Mouse (Mus musculus): ENCODE measurements around the gene Cops7a. TPM values are rescaled to one million over a fixed set of nuclear protein-coding genes. Genes with fewer than 3 reads are reported as not detected.

Cops7a gene
- polyA plus RNA-seq, 1 experiment from 2014 or later, result 178 TPM

GRCm38 (mm10) chr6:124995246-124995645 is 29.9 kb upstream of the Cops7a start:
- WGBS, result 79% methylated on average over 7 of the region's 7 CpGs

GRCm38 (mm10) chr6:124993876-124994275 is 28.5 kb upstream of the Cops7a start:
- Histone ChIP-seq H3K4me1 (peaks cover 37% of the 10 kb centered on the region), H3K36me3 (0 out of 2 replicates have a peak, but pooled peaks cover 2% of the 10 kb centered on the region), H3K4me3 (no peak overlapping the region), H3K27ac (no peak overlapping the region), H3K27me3 (ENCODE audit: insufficient read depth, poor library complexity, severe bottlenecking) (peaks cover 71% of the 10 kb centered on the region), H3K9me3 (peaks cover 11% of the 10 kb centered on the region)
- WGBS, result 20% methylated on average over 11 of the region's 11 CpGs
- no peak for DNase-seq (ENCODE audit: low spot score)

More at GRCm38 (mm10) chr6:124995246-124995645, 29.9 kb upstream of the Cops7a start:
- H3K27ac ChIP-seq, result no peak overlapping the region
- peaks cover 5% of the 10 kb centered on the region; the same call in 1 of the 2 replicates for H3K9me3 ChIP-seq
- H3K4me1 ChIP-seq, result peaks cover 37% of the 10 kb centered on the region
- no peaks in the 10 kb centered on the region for H3K36me3 ChIP-seq
- H3K27me3 ChIP-seq (ENCODE audit: insufficient read depth, poor library complexity, severe bottlenecking), result peaks cover 84% of the 10 kb centered on the region
- H3K4me3 ChIP-seq, result no peak overlapping the region
- no peak for DNase-seq (ENCODE audit: low spot score)

GRCm38 (mm10) chr6:124993365-124993764 is 28.0 kb upstream of the Cops7a start:
- H3K4me3 ChIP-seq, result no peak overlapping the region
- 82% methylated on average over 9 of the region's 9 CpGs for WGBS
- no peak for DNase-seq (ENCODE audit: low spot score)
- H3K27ac ChIP-seq, result no peak overlapping the region
- H3K36me3 ChIP-seq, result 0 out of 2 replicates have a peak, but pooled peaks cover 2% of the 10 kb centered on the region
- peaks cover 11% of the 10 kb centered on the region for H3K9me3 ChIP-seq
- peaks cover 65% of the 10 kb centered on the region for H3K27me3 ChIP-seq (ENCODE audit: insufficient read depth, poor library complexity, severe bottlenecking)
- H3K4me1 ChIP-seq, result peaks cover 35% of the 10 kb centered on the region

- Histone ChIP-seq H3K36me3 (0 out of 2 replicates have a peak, but pooled peaks cover 2% of the 10 kb centered on the region), H3K9me3 (peaks cover 11% of the 10 kb centered on the region), H3K4me3 (no peak overlapping the region), H3K27me3 (ENCODE audit: insufficient read depth, poor library complexity, severe bottlenecking) (peaks cover 54% of the 10 kb centered on the region), H3K27ac (no peak overlapping the region), H3K4me1 (peaks cover 25% of the 10 kb centered on the region)
- DNase-seq (ENCODE audit: low spot score), result no peak
- WGBS, result 72% methylated on average over 4 of the region's 4 CpGs
These were observed 26.9 kb upstream of the Cops7a start for GRCm38 (mm10) chr6:124992241-124992640.

GRCm38 (mm10) chr6:124967766-124968165 is 2.4 kb upstream of the Cops7a start:
- 67% methylated on average over 4 of the region's 4 CpGs for WGBS
- no peaks in the 10 kb centered on the region for H3K9me3 ChIP-seq
- H3K4me1 ChIP-seq, result peaks cover 18% of the 10 kb centered on the region
- no peak overlapping the region for H3K4me3 ChIP-seq
- H3K36me3 ChIP-seq, result peaks cover 11% of the 10 kb centered on the region; the same call in 1 of the 2 replicates
- DNase-seq (ENCODE audit: low spot score), result peak; percentile 63
- no peak overlapping the region for H3K27ac ChIP-seq
- H3K27me3 ChIP-seq (ENCODE audit: insufficient read depth, poor library complexity, severe bottlenecking), result no peaks in the 10 kb centered on the region

GRCm38 (mm10) chr6:124966466-124967118 is 1.3 kb upstream of the Cops7a start:
- peak overlapping the region; percentile 87; the same call in 1 of the 2 replicates for H3K4me3 ChIP-seq
- peak; percentile 57 for DNase-seq (ENCODE audit: low spot score)
- peaks cover 22% of the 10 kb centered on the region for H3K36me3 ChIP-seq
- no peak overlapping the region for H3K27ac ChIP-seq
- peaks cover 27% of the 10 kb centered on the region for H3K4me1 ChIP-seq
- no peaks in the 10 kb centered on the region for H3K27me3 ChIP-seq (ENCODE audit: insufficient read depth, poor library complexity, severe bottlenecking)
- 95% methylated on average over 7 of the region's 7 CpGs for WGBS
- no peaks in the 10 kb centered on the region for H3K9me3 ChIP-seq

- Histone ChIP-seq H3K36me3 (peaks cover 30% of the 10 kb centered on the region), H3K9me3 (no peaks in the 10 kb centered on the region), H3K4me3 (peak overlapping the region; percentile 87), H3K27ac (peak overlapping the region; percentile 98), H3K27me3 (ENCODE audit: insufficient read depth, poor library complexity, severe bottlenecking) (no peaks in the 10 kb centered on the region), H3K4me1 (peaks cover 27% of the 10 kb centered on the region)
- peak; percentile 71 for DNase-seq (ENCODE audit: low spot score)
- WGBS, result 17% methylated on average over 15 of the region's 15 CpGs
These were observed 409 bp upstream of the Cops7a start for GRCm38 (mm10) chr6:124965747-124966146.

GRCm38 (mm10) chr6:124964638-124965037 is 700 bp downstream of the Cops7a start:
- Histone ChIP-seq H3K27me3 (ENCODE audit: insufficient read depth, poor library complexity, severe bottlenecking) (no peaks in the 10 kb centered on the region), H3K9me3 (no peaks in the 10 kb centered on the region), H3K36me3 (peaks cover 41% of the 10 kb centered on the region), H3K27ac (peak overlapping the region; percentile 98), H3K4me3 (peak overlapping the region; percentile 87), H3K4me1 (peaks cover 27% of the 10 kb centered on the region)
- DNase-seq (ENCODE audit: low spot score), result no peak
- 42% methylated on average over 16 of the region's 16 CpGs for WGBS

- Histone ChIP-seq H3K27ac (no peak overlapping the region), H3K36me3 (peaks cover 68% of the 10 kb centered on the region), H3K9me3 (no peaks in the 10 kb centered on the region), H3K27me3 (ENCODE audit: insufficient read depth, poor library complexity, severe bottlenecking) (no peaks in the 10 kb centered on the region), H3K4me1 (peaks cover 24% of the 10 kb centered on the region), H3K4me3 (no peak overlapping the region)
- DNase-seq (ENCODE audit: low spot score), result no peak
- 92% methylated on average over 12 of the region's 12 CpGs for WGBS
These were observed 4.3 kb downstream of the Cops7a start for GRCm38 (mm10) chr6:124961021-124961420.

- H3K27me3 ChIP-seq (ENCODE audit: insufficient read depth, poor library complexity, severe bottlenecking), result no peaks in the 10 kb centered on the region
- no peak overlapping the region for H3K27ac ChIP-seq
- no peaks in the 10 kb centered on the region for H3K9me3 ChIP-seq
- peaks cover 18% of the 10 kb centered on the region for H3K4me1 ChIP-seq
- H3K36me3 ChIP-seq, result peaks cover 79% of the 10 kb centered on the region
- H3K4me3 ChIP-seq, result no peak overlapping the region
- no peak for DNase-seq (ENCODE audit: low spot score)
- 95% methylated on average over 13 of the region's 13 CpGs for WGBS
These were observed 5.4 kb downstream of the Cops7a start for GRCm38 (mm10) chr6:124959960-124960359.

- no peak for DNase-seq (ENCODE audit: low spot score)
- Histone ChIP-seq H3K27me3 (ENCODE audit: insufficient read depth, poor library complexity, severe bottlenecking) (no peaks in the 10 kb centered on the region), H3K4me3 (no peak overlapping the region), H3K4me1 (peaks cover 9% of the 10 kb centered on the region; the same call in 1 of the 2 replicates), H3K36me3 (peaks cover 81% of the 10 kb centered on the region), H3K9me3 (no peaks in the 10 kb centered on the region), H3K27ac (no peak overlapping the region)
- WGBS, result 85% methylated on average over 3 of the region's 3 CpGs
These were observed 7.2 kb downstream of the Cops7a start for GRCm38 (mm10) chr6:124958127-124958526.

GRCm38 (mm10) chr6:124955212-124955611 is 10.1 kb downstream of the Cops7a start:
- Histone ChIP-seq H3K4me3 (no peak overlapping the region), H3K4me1 (no peaks in the 10 kb centered on the region), H3K36me3 (peaks cover 59% of the 10 kb centered on the region), H3K9me3 (no peaks in the 10 kb centered on the region), H3K27me3 (ENCODE audit: insufficient read depth, poor library complexity, severe bottlenecking) (no peaks in the 10 kb centered on the region), H3K27ac (no peak overlapping the region)
- DNase-seq (ENCODE audit: low spot score), result no peak
- WGBS, result 84% methylated on average over 4 of the region's 4 CpGs

- peaks cover 49% of the 10 kb centered on the region for H3K36me3 ChIP-seq
- no peak for DNase-seq (ENCODE audit: low spot score)
These were observed 11.2 kb downstream of the Cops7a start for GRCm38 (mm10) chr6:124953991-124954715.

More at GRCm38 (mm10) chr6:124953991-124954715, 11.2 kb downstream of the Cops7a start:
- Histone ChIP-seq H3K4me3 (no peak overlapping the region), H3K4me1 (no peaks in the 10 kb centered on the region), H3K27me3 (ENCODE audit: insufficient read depth, poor library complexity, severe bottlenecking) (no peaks in the 10 kb centered on the region), H3K9me3 (no peaks in the 10 kb centered on the region), H3K27ac (no peak overlapping the region)
- 80% methylated on average over 2 of the region's 2 CpGs for WGBS
